Mouse (Mus musculus): ENCODE results near the gene Gpr18. TPM values are rescaled to one million over a fixed set of nuclear protein-coding genes. Genes with fewer than 3 reads are reported as not detected.

Gene Gpr18
- 117 TPM for total RNA-seq (2023)

GRCm38 (mm10) chr14:121915621-121916020 lies at the start of gene Gpr18:
Gene Gpr18 (minus strand): TSS chr14:121915781.

DNA sequence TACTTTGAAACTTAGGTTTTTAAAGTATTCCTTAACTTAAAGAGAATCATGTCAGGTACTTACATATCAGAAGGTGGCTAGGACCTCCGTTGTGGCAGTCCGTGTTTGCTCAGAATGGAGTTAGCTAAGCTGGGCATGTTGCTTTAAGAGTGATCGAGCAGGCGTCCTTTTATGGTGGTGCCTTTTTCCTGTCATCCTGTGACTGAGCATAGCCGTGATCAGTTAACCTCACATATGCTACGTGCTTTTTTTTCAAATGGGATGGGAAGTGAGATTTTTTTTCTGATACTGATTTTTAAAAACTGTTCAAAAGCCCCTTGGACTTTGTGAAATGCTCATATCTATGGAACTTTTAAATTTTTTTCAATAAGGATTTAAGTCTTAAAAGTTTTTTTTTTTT lies 49.4 kb upstream of the Gpr18 start, which contains the start of gene Gpr183:
Gene Gpr183, minus strand, starts transcription at position 206 of the 400 bp plus-strand sequence.

DNA sequence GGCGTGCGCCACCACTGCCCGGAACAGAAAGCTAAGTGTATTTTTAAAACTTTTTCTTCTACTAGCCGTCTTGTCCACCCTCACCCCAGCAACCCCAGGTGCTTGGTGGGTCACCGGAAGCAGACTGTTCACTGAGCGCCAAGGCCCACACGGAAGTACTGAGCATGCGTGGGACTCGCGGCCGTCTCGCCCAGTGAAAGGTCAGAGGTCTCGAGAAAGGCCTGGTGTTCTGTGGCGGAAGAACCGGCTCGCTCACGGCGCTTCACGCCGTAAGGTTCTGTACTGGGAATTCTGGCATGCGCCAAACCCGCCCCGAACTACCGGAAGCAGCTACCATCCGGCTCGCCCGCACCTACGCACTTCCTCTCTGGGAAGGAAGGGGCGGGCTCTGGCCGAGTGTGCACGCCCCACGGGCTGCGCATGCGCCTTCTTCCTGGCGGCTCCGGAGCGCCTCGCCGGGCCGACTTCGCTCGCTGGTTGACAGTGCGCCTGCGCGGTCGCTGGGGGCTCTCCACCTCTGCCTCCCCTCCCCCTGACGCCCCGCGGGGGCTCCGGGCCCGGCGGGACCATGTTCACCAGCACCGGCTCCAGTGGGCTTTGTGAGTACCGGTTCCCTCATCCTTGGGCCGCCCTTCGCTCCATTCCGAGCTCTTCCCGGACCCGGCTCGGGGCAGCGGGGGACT lies 37.3 kb downstream of the Gpr18 start, which contains the start of gene Ubac2:
Gene Ubac2, plus strand, starts transcription at position 445 of the 683 bp plus-strand sequence.

Other genes starting within 250 kb of the Gpr18 start
- 24.1 TPM for gene Dock9, start 117.9 kb downstream of the Gpr18 start, total RNA-seq (2023)
- gene Ubac2, start 37.2 kb downstream of the Gpr18 start, total RNA-seq (2023) = 101 TPM
- 278 TPM for gene Gpr183, start 49.4 kb upstream of the Gpr18 start, total RNA-seq (2023)
- gene Timm8a2, start 118.9 kb upstream of the Gpr18 start, total RNA-seq (2023) = 4.3 TPM
- gene Tm9sf2, start 191.3 kb upstream of the Gpr18 start, total RNA-seq (2023) = 80.5 TPM